Mouse (Mus musculus): ENCODE results near the gene Rpn2. TPM values are rescaled to one million over a fixed set of nuclear protein-coding genes. Genes with fewer than 3 reads are reported as not detected.

Rpn2 gene
- polyA plus RNA-seq (2014; fragmentation: Illumina TruSeq; extraction: RNeasy Lipid Tissue Mini Kit (QIAGEN cat#74804); ENCODE audit: low read depth, low replicate concordance) = 186 TPM

DNA sequence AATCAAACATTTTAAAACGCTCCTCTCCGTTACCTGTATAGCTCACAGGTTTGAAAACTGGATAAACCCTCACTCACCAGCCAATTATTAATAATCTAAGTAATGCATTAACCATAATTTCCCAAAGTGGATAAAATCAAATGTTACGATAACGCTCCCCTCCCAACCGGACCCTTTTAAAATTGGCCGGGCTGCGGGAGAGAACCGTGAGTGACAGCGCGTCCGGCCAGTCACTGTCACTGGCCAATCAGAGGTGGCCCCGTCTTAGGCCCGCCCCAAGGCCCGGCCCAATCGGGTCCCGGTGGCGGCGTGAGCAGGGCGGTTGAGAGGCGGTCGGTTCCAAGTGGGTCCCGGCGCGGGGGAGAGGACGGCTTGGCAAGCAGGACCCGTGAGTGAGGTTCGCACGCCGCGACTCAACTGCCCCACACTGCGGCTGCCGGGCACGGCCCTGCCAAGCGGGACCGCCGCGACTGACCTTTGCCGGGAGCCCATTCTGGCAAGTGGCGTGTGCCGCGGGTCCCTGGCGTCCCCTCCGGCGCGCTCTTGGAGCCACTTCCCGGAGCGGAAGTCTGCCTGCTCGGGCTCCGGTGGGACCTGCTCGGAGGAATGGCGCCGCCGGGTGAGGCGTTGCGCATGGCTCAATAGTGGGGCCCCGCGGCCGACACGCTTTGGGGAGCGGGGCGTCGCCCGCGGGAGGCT lies at the start of gene Rpn2:
Gene Rpn2 (plus strand): TSS at position 301 of the 699 bp plus-strand sequence.

DNA sequence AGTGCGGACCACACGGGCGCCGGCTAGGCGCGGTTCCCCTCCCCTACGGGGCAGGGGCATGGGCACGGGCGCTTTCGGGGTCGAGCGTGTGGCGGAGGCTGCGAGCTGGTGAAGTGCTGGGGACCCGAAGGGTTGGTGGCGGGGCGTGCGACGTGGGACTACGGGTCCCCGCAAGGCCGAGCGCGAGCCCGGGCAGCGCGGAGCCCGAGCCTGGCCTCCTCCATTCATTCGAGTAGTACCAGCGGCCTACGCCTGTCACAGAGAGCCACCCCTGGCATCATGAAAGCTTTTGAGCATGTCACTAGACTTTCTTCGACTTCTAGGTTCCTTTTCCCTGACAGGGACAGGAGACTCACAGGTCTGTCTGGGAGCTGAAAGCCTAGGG lies 591 bp downstream of the Rpn2 start, which contains the start of gene Mroh8:
Gene Mroh8 (minus strand): TSS at position 134 of the 385 bp plus-strand sequence.

GRCm38 (mm10) chr2:157347361-157348159 lies 68.7 kb downstream of the Rpn2 start, which contains the start of gene Ghrh:
Ghrh (minus strand) TSS chr2:157347506.

GRCm38 (mm10) chr2:157367184-157367893 lies 88.5 kb downstream of the Rpn2 start, which contains the start of gene Manbal:
Manbal (plus strand) TSS chr2:157367594.

Other genes with a start within 250 kb of the Rpn2 start
- 0.28 TPM for gene Soga1, start 199.8 kb upstream of the Rpn2 start, polyA plus RNA-seq (2014; fragmentation: Illumina TruSeq; extraction: RNeasy Lipid Tissue Mini Kit (QIAGEN cat#74804); ENCODE audit: low read depth, low replicate concordance)
- gene Tldc2, start 192.0 kb upstream of the Rpn2 start, polyA plus RNA-seq (2014; fragmentation: Illumina TruSeq; extraction: RNeasy Lipid Tissue Mini Kit (QIAGEN cat#74804); ENCODE audit: low read depth, low replicate concordance) = not detected
- 347 TPM for gene Samhd1, start 143.8 kb upstream of the Rpn2 start, polyA plus RNA-seq (2014; fragmentation: Illumina TruSeq; extraction: RNeasy Lipid Tissue Mini Kit (QIAGEN cat#74804); ENCODE audit: low read depth, low replicate concordance)
- 54.1 TPM for gene Rbl1, start 74.5 kb upstream of the Rpn2 start, polyA plus RNA-seq (2014; fragmentation: Illumina TruSeq; extraction: RNeasy Lipid Tissue Mini Kit (QIAGEN cat#74804); ENCODE audit: low read depth, low replicate concordance)
- 0.28 TPM for gene Mroh8, start 532 bp downstream of the Rpn2 start, polyA plus RNA-seq (2014; fragmentation: Illumina TruSeq; extraction: RNeasy Lipid Tissue Mini Kit (QIAGEN cat#74804); ENCODE audit: low read depth, low replicate concordance)
- gene Ghrh, start 68.5 kb downstream of the Rpn2 start, polyA plus RNA-seq (2014; fragmentation: Illumina TruSeq; extraction: RNeasy Lipid Tissue Mini Kit (QIAGEN cat#74804); ENCODE audit: low read depth, low replicate concordance) = not detected
- 5.0 TPM for gene Manbal, start 88.6 kb downstream of the Rpn2 start, polyA plus RNA-seq (2014; fragmentation: Illumina TruSeq; extraction: RNeasy Lipid Tissue Mini Kit (QIAGEN cat#74804); ENCODE audit: low read depth, low replicate concordance)
- gene Src, start 139.4 kb downstream of the Rpn2 start, polyA plus RNA-seq (2014; fragmentation: Illumina TruSeq; extraction: RNeasy Lipid Tissue Mini Kit (QIAGEN cat#74804); ENCODE audit: low read depth, low replicate concordance) = 5.2 TPM